Mouse (Mus musculus): ENCODE measurements around the gene Efcab6. TPM values are rescaled to one million over a fixed set of nuclear protein-coding genes. Genes with fewer than 3 reads are reported as not detected.

Gene Efcab6
- total RNA-seq, 1 experiment from 2014 or later = not detected

DNA sequence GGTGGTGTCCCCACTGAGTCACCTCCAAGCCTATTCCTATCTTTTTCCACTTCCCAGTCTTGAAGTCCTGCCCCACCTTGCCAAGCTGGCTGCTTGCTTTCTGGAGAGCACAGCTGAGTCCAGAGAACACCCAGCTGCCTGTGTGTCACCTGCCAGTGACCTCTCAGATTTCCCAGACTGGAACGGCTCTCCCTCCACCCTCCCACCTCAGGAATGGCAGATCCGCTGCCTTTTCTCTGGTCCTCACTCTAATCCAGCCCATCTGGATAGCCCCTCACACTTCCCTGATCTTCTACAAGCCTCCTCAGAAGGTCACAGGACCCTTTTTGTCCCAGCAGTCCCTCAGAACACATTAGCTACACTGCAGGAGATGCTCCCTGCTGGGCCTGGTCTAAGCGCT is 73.7 kb downstream of the Efcab6 start:
- no peak for ATAC-seq (ENCODE audit: extremely low read depth, insufficient number of reproducible peaks, low FRiP score, poor library complexity, severe bottlenecking)

DNA sequence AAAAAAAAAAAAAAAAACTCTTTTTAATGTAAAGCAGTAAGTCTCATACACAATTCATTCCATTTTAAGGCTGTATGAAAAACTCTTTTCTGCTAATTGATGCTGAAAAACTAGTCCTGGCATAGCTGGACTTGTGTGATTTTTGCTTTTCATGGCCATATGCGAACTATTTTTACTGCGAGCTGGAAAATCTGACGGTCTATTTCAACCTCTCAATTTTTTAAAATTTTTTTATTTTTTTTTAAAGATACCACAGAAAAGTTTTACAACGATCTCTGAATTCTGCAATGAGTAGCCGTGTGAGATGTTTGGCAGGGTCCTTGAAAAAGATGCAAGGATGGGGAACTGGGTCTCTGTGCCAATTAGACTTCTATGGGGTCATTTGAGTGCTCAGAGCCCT is 75.9 kb downstream of the Efcab6 start:
- no peak for ATAC-seq (ENCODE audit: extremely low read depth, insufficient number of reproducible peaks, low FRiP score, poor library complexity, severe bottlenecking)

- no peak for ATAC-seq (ENCODE audit: extremely low read depth, insufficient number of reproducible peaks, low FRiP score, poor library complexity, severe bottlenecking)
Observed at GRCm38 (mm10) chr15:83988087-83988486, 77.1 kb downstream of the Efcab6 start.

DNA sequence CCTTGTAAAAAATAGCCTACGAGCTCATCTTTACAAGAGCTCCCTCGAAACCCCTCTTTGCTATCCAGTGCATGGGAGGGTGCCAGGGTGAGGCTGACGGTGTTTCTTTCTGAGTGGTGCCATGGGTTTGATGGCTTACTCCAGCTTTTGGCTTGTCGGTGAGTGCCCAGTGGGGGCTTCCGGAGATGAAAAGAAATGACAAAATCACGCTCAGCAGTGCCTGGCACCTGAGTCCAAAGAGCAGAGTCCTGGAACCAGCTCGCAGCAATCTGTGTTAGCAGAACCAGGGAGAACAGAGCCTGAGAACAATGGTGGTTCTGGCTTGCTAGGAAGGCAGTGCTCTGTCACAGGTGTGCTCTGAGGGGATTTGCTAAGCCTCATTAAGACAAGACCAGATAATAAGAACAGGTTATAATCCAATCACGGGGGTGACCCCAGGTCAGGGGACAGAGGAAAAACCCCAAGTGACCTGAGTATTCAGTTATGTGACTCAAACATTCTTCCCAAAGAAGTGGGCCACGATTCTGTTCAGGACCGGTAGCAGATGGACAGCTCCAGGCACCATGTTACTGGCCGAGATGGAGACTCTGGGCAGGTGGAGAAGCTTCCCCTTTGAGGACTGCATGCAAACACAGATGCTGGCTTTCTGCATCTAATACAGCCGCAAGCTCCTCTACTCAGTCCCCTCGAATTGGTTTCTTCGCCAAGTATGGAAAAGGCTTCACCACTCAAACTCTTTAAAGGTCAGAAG is 82.8 kb downstream of the Efcab6 start:
- ATAC-seq (ENCODE audit: extremely low read depth, insufficient number of reproducible peaks, low FRiP score, poor library complexity, severe bottlenecking) = no peak

DNA sequence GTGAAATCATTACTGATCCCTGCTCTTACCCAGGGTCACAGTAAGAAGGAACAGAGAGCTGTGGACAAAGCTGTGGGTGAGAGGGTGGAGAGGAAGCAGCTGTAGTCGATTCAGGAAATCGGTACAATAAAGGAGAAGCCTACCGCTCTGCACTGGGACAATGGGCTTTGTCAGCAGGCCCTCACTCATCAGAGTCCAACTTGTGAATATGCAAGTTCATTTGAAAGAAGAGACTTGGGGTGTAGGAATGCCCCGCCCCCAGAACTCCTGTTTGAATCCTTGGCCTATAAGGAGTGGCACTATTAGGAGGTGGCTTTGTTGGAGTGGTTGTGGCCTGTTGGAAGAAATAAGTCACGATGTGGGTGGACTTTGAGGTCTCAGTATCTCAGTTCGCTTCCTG is 86.3 kb downstream of the Efcab6 start:
- no peak for ATAC-seq (ENCODE audit: extremely low read depth, insufficient number of reproducible peaks, low FRiP score, poor library complexity, severe bottlenecking)

- ATAC-seq (ENCODE audit: extremely low read depth, insufficient number of reproducible peaks, low FRiP score, poor library complexity, severe bottlenecking) = no peak
Observed at GRCm38 (mm10) chr15:83977108-83977507, 88.1 kb downstream of the Efcab6 start.

GRCm38 (mm10) chr15:83972206-83972605 is 93.0 kb downstream of the Efcab6 start:
- ATAC-seq (ENCODE audit: extremely low read depth, insufficient number of reproducible peaks, low FRiP score, poor library complexity, severe bottlenecking) = no peak

GRCm38 (mm10) chr15:83967802-83968201 is 97.4 kb downstream of the Efcab6 start:
- ATAC-seq (ENCODE audit: extremely low read depth, insufficient number of reproducible peaks, low FRiP score, poor library complexity, severe bottlenecking) = no peak

DNA sequence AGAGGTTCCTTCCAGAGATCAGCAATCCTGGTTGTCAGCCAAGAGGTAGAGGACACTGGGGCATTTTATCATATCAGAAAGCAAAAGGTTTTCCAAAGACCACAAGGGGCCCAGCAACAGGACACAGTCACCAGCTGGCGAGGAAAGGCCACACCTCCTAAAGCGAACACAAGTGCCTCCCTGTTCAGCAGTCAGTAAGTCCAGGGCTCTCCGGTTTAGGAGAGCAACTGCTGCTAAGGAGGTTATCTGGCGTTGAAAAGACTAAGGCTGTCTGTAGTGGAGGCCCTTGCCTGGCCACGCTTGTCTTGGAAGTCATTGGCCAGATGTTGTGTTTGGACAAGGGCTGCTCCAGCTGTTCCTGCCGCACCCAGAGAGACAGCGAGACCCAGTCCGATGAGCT is 100.1 kb downstream of the Efcab6 start:
- no peak for ATAC-seq (ENCODE audit: extremely low read depth, insufficient number of reproducible peaks, low FRiP score, poor library complexity, severe bottlenecking)

DNA sequence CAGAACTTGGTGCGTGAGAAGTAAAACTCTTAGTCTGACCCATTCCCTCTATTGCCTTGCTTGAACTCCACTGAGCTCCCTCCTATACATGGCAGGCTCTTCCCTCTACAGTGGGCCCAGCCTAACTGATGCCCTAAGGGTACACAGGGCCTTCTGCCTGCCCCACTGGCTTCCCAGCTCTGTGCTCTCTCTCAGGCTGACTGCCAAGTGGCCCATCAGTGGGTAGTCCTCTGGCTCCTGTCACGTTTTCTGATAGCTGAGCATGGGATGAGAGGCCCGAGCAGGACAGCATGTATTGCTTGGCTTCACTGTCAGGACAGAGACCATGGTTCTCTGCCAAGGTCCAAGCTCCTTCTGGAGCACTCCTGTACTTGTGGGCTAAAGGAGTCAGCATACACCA is 106.8 kb downstream of the Efcab6 start:
- ATAC-seq (ENCODE audit: extremely low read depth, insufficient number of reproducible peaks, low FRiP score, poor library complexity, severe bottlenecking) = no peak

- ATAC-seq (ENCODE audit: extremely low read depth, insufficient number of reproducible peaks, low FRiP score, poor library complexity, severe bottlenecking) = no peak
Observed at GRCm38 (mm10) chr15:83956996-83957395, 108.2 kb downstream of the Efcab6 start.

- ATAC-seq (ENCODE audit: extremely low read depth, insufficient number of reproducible peaks, low FRiP score, poor library complexity, severe bottlenecking) = no peak
Observed at GRCm38 (mm10) chr15:83955948-83956707, 109.1 kb downstream of the Efcab6 start.

GRCm38 (mm10) chr15:83949729-83950491 is 115.3 kb downstream of the Efcab6 start:
- no peak for ATAC-seq (ENCODE audit: extremely low read depth, insufficient number of reproducible peaks, low FRiP score, poor library complexity, severe bottlenecking)

GRCm38 (mm10) chr15:83939703-83940102 is 125.5 kb downstream of the Efcab6 start:
- ATAC-seq (ENCODE audit: extremely low read depth, insufficient number of reproducible peaks, low FRiP score, poor library complexity, severe bottlenecking) = no peak

DNA sequence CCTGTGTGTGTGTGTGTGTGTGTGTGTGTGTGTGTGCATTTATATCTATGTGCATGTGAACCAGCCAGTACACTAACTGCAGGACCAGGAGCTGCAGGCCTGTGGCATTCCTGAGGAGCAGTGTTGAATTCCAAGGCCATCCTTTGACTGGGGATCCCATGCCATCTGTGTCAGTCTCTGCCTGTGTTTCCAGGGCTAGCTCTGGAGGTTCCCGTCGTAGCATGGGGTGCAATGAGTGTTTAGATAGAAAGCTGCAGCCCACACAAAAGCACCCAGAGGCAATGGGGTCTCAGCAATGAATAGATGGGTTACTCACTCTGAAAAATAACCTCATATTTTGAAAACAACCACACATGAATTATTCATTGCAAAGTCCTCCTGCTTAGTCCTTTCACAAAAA is 126.7 kb downstream of the Efcab6 start:
- ATAC-seq (ENCODE audit: extremely low read depth, insufficient number of reproducible peaks, low FRiP score, poor library complexity, severe bottlenecking) = no peak

DNA sequence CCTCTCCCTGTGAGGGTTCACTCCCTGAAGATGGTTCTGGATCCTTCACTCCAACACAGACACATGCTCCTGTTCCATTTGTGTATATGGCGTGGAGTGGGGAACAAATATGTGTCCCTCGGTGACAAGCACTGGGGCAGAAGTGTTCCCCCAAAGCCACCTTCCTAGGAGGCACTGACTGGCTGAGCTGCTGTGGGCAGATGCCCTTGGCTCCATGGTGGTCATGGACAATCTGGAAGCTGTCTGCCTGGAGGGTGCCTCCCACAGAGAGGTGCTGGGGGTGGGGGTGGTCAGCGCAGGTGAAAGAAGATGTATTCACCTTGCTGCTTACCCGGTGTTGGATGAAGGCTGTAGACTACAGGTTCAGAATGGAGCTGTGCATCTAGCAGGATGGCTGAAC is 128.7 kb downstream of the Efcab6 start:
- no peak for ATAC-seq (ENCODE audit: extremely low read depth, insufficient number of reproducible peaks, low FRiP score, poor library complexity, severe bottlenecking)

DNA sequence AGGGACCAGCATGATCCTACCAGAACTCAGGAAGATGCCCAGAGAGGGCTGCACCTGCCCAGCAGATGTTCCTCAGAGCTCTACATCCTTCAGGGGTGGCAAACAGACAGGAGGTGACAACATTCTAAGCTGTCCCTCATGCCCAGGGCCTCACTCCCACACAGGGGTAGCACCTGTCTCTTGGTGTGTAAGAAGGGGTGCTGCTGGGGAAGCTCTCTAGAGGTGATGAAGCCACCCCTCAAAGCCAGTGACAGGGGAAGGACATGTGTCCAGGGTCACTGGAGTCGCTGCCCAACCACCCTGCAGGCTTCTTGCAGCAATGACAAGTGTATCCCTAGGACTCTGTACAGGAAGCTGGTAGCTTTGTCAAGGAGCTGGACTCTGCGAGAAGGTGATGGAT is 130.4 kb downstream of the Efcab6 start:
- no peak for ATAC-seq (ENCODE audit: extremely low read depth, insufficient number of reproducible peaks, low FRiP score, poor library complexity, severe bottlenecking)

DNA sequence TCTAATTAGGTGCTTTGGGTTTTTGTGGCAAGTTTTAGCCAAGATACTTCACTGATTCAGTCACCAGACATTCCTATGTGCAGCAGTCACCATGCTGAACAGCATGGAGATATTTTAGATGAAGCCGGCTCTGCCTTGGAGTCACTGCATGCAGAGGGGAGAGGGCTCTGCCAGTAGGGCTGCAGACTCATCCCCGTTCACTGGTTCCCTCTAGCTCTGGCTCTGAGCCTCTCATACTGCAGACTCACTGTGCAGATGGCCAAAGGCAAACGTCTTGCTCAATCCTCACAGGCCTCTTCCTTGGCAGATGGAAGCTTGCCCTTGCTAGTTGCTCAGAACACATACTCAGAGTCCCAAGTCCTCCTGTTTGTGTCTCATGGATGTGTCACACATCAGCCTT is 139.8 kb downstream of the Efcab6 start:
- no peak for ATAC-seq (ENCODE audit: extremely low read depth, insufficient number of reproducible peaks, low FRiP score, poor library complexity, severe bottlenecking)

- ATAC-seq (ENCODE audit: extremely low read depth, insufficient number of reproducible peaks, low FRiP score, poor library complexity, severe bottlenecking) = no peak
Observed at GRCm38 (mm10) chr15:83924656-83925055, 140.5 kb downstream of the Efcab6 start.

GRCm38 (mm10) chr15:83915376-83915775 is 149.8 kb downstream of the Efcab6 start:
- ATAC-seq (ENCODE audit: extremely low read depth, insufficient number of reproducible peaks, low FRiP score, poor library complexity, severe bottlenecking) = no peak
